Mouse (Mus musculus): ENCODE measurements at regions not wholly inside any gene's neighbourhood (a gene's known extent, or its start where the extent isn't known, plus 50 kb on each side); places are given as distances from the start of the nearest gene placed in this dataset.

DNA sequence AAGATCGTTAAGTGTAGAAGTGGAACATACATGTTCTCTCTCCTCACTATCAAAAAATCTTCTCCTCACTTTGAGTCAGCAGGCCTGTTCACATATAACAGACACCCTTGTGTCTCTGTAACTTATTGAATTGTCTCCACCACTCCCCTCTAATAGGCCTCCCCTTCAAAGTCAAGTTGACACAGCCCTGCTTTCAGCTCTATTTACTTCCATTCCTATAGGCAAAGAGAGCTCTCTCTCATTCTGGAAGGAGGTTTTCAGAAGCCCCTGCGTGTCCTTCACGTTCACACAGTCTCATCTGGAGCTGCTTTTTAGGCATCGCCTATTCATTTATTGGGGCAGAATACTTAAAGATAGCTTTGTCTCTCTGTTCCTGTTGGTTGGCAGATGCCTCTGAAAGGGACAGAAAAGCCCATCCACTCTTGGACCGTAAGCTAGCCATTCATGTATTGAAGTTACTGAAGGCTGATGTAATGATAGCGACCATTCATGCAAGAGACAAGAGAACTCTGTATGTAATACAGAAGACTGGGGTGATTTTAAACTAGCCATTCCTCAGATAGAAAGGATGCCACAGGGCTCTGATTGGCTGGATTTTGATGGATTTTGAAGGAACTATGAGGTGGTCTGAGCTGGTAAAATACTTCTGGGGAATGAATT is 629.8 kb downstream of the Slc22a22 start:
- H3K4me3 ChIP-seq (replicated peaks; ENCODE audit: insufficient read depth, low read depth, low read length): no peak overlapping the region
- TF ChIP-seq POLR2A (IDR thresholded peaks at IDR 0.05; ENCODE audit: borderline replicate concordance, insufficient read depth, low read length) (no peak), CTCF (IDR thresholded peaks at IDR 0.05; ENCODE audit: borderline replicate concordance, insufficient read depth, low read depth, low read length) (no peak)
- H3K4me1 ChIP-seq (ENCODE audit: control insufficient read depth, insufficient read depth, low read length): no peaks in the 10 kb centered on the region
- H3K27me3 ChIP-seq (ENCODE audit: control insufficient read depth, insufficient read depth, low read length): no peaks in the 10 kb centered on the region
- 79% methylated on average over 6 of the region's 6 CpGs for WGBS
- no peak for DNase-seq
- H3K27ac ChIP-seq (ENCODE audit: insufficient read depth, low read length): no peak overlapping the region

DNA sequence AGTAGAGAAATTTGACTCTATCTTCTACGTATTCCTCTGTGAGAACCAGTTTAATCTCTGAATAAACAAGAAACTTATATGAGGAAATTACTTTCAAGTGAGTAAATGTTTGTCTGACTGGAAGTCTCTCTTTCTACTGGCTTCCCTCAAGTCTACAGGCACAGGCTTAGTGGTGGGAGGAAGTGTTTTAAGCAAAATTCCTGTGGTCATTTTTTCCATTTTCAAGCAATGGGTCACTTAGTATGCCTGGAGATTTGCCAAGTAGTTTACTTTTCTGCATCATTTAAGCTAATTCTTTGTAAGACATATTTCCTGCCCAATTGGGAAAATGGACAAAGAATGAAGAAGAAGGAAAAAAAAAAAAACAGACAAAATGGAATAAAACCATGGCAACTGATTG is 632.9 kb downstream of the Slc22a22 start:
- WGBS: 70% methylated on average over 1 of the region's 1 CpGs
- Histone ChIP-seq H3K27me3 (ENCODE audit: control insufficient read depth, insufficient read depth, low read length) (no peaks in the 10 kb centered on the region), H3K4me1 (ENCODE audit: control insufficient read depth, insufficient read depth, low read length) (no peaks in the 10 kb centered on the region), H3K27ac (ENCODE audit: insufficient read depth, low read length) (no peak overlapping the region), H3K4me3 (replicated peaks; ENCODE audit: insufficient read depth, low read depth, low read length) (no peak overlapping the region)
- TF ChIP-seq CTCF (IDR thresholded peaks at IDR 0.05; ENCODE audit: borderline replicate concordance, insufficient read depth, low read depth, low read length): no peak
- no peak for TF ChIP-seq POLR2A (IDR thresholded peaks at IDR 0.05; ENCODE audit: borderline replicate concordance, insufficient read depth, low read length)
- no peak for DNase-seq

DNA sequence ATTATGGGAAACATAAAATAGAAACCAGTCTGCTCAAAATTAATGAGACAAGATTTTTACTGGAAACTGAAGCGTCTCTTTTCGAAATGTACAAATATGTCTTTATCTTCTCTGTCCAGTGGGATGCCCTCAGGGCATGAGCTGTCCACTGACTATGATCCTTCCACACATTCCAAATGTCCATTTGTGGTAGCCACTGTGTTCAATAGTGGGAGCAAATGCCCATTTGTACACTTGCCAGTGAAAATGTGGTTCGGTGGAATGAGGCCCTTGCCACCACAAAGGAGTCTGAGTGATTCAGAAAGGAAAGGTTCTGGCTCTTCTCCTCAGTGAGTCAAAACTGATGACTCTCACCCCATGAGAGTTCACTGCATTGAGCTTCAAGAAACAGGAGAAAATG is 635.9 kb downstream of the Slc22a22 start:
- no peak for DNase-seq
- H3K4me1 ChIP-seq (ENCODE audit: control insufficient read depth, insufficient read depth, low read length): no peaks in the 10 kb centered on the region
- no peak overlapping the region for H3K27ac ChIP-seq (ENCODE audit: insufficient read depth, low read length)
- WGBS: 73% methylated on average over 3 of the region's 3 CpGs
- H3K4me3 ChIP-seq (replicated peaks; ENCODE audit: insufficient read depth, low read depth, low read length): no peak overlapping the region
- TF ChIP-seq POLR2A (IDR thresholded peaks at IDR 0.05; ENCODE audit: borderline replicate concordance, insufficient read depth, low read length) (no peak), CTCF (IDR thresholded peaks at IDR 0.05; ENCODE audit: borderline replicate concordance, insufficient read depth, low read depth, low read length) (no peak)
- no peaks in the 10 kb centered on the region for H3K27me3 ChIP-seq (ENCODE audit: control insufficient read depth, insufficient read depth, low read length)

DNA sequence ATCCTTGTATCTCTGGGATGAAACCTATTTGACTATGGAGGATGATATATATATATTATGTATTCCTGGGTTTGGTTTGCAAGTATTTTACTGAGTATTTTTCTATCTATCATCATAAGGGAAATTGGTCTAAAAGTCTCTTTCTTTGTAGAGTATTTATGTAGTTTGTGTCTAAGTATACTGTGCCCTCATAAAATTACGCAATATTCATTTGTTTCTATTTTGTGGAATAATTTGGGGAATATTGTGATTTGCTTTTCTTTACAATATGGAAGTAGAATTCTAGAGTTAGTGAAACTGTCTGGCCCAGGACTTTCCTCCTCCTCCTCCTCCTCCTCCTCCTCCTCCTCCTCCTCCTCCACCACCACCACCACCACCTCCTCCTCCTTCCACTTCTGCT is 640.1 kb downstream of the Slc22a22 start:
- no peaks in the 10 kb centered on the region for H3K4me1 ChIP-seq (ENCODE audit: control insufficient read depth, insufficient read depth, low read length)
- WGBS: 95% methylated on average over 1 of the region's 1 CpGs
- no peak overlapping the region for H3K27ac ChIP-seq (ENCODE audit: insufficient read depth, low read length)
- DNase-seq: no peak
- H3K27me3 ChIP-seq (ENCODE audit: control insufficient read depth, insufficient read depth, low read length): no peaks in the 10 kb centered on the region
- TF ChIP-seq POLR2A (IDR thresholded peaks at IDR 0.05; ENCODE audit: borderline replicate concordance, insufficient read depth, low read length) (no peak), CTCF (IDR thresholded peaks at IDR 0.05; ENCODE audit: borderline replicate concordance, insufficient read depth, low read depth, low read length) (no peak)
- H3K4me3 ChIP-seq (replicated peaks; ENCODE audit: insufficient read depth, low read depth, low read length): no peak overlapping the region

DNA sequence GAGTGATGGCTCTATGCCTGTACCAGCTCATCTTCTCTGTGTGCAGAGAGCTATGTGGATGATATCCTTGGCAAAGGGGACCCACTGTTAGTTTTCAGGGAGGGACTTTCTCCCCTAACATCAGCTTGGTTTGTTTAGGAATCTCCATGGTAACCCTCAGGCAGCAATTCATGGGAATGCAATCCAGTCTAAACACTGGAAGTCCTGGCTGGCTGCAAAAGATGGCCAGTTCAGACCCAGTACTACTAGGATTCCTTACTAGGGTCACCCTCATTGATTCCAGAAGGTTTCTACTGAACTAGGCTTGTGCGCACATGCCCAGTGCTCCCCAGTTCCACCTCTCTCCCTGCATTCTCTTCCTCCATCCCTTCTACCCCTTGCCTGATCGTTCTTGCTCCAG is 642.8 kb downstream of the Slc22a22 start:
- H3K4me1 ChIP-seq (ENCODE audit: control insufficient read depth, insufficient read depth, low read length): no peaks in the 10 kb centered on the region
- no peak for DNase-seq
- H3K27ac ChIP-seq (ENCODE audit: insufficient read depth, low read length): no peak overlapping the region
- TF ChIP-seq POLR2A (IDR thresholded peaks at IDR 0.05; ENCODE audit: borderline replicate concordance, insufficient read depth, low read length) (no peak), CTCF (IDR thresholded peaks at IDR 0.05; ENCODE audit: borderline replicate concordance, insufficient read depth, low read depth, low read length) (no peak)
- whole genome bisulfite sequencing: 81% methylated on average over 2 of the region's 2 CpGs
- H3K27me3 ChIP-seq (ENCODE audit: control insufficient read depth, insufficient read depth, low read length): no peaks in the 10 kb centered on the region
- no peak overlapping the region for H3K4me3 ChIP-seq (replicated peaks; ENCODE audit: insufficient read depth, low read depth, low read length)

DNA sequence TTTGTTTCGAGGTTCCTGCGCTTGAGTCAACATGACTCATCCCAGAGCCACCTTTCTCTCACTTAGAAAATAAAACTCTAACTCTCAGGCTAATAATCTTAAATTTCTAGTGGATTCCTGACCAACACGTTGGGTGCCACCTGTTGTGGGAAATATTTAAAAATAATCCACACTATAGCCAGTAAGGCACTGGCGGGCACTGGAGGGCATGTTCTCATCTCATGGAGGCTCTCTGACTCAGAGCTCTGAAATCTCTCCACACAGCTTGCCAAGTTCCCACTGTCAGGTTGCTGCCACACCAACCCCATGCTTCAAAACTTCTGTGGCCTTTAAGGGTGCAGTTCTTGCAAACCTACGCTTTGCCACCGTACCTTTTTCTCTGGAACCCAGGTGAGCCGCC is 644.8 kb downstream of the Slc22a22 start:
- Histone ChIP-seq H3K4me3 (replicated peaks; ENCODE audit: insufficient read depth, low read depth, low read length) (no peak overlapping the region), H3K4me1 (ENCODE audit: control insufficient read depth, insufficient read depth, low read length) (no peaks in the 10 kb centered on the region), H3K27ac (ENCODE audit: insufficient read depth, low read length) (no peak overlapping the region), H3K27me3 (ENCODE audit: control insufficient read depth, insufficient read depth, low read length) (no peaks in the 10 kb centered on the region)
- TF ChIP-seq CTCF (IDR thresholded peaks at IDR 0.05; ENCODE audit: borderline replicate concordance, insufficient read depth, low read depth, low read length): no peak
- TF ChIP-seq POLR2A (IDR thresholded peaks at IDR 0.05; ENCODE audit: borderline replicate concordance, insufficient read depth, low read length): no peak
- WGBS: 91% methylated on average over 7 of the region's 7 CpGs
- DNase-seq: no peak

DNA sequence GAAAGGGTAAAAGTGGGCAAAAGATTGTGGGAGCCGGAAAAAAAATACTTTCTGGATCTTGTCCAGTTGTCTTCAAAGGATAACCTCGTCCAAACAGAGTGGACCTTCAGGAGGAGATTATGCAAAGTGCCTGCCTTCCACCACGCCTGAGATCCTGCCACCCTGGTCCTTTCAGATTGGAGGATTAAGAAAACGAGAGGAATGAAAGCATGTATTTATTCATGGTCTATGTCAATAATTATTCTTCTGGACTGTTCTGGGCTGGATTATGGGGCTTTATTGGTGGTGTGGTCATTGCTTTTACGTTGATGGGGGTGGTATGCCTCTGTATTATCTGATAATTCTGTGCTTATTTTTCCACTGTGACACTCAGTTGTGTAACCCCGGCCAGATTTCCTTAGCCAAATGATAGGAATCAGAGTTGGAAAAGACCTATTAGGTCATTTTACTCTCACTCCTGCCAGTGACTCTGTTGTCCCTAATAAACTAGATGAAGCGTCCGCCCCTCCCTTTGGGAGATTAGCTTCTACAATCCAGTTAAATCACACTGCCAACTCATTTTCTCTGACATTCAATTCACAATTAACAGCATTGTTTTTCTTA is 656.3 kb downstream of the Slc22a22 start:
- DNase-seq: no peak
- 52% methylated on average over 8 of the region's 8 CpGs for WGBS
- H3K27me3 ChIP-seq (ENCODE audit: control insufficient read depth, insufficient read depth, low read length): no peaks in the 10 kb centered on the region
- TF ChIP-seq CTCF (IDR thresholded peaks at IDR 0.05; ENCODE audit: borderline replicate concordance, insufficient read depth, low read depth, low read length): no peak
- TF ChIP-seq POLR2A (IDR thresholded peaks at IDR 0.05; ENCODE audit: borderline replicate concordance, insufficient read depth, low read length): no peak
- no peak overlapping the region for H3K4me3 ChIP-seq (replicated peaks; ENCODE audit: insufficient read depth, low read depth, low read length)
- no peaks in the 10 kb centered on the region for H3K4me1 ChIP-seq (ENCODE audit: control insufficient read depth, insufficient read depth, low read length)
- H3K27ac ChIP-seq (ENCODE audit: insufficient read depth, low read length): no peak overlapping the region

DNA sequence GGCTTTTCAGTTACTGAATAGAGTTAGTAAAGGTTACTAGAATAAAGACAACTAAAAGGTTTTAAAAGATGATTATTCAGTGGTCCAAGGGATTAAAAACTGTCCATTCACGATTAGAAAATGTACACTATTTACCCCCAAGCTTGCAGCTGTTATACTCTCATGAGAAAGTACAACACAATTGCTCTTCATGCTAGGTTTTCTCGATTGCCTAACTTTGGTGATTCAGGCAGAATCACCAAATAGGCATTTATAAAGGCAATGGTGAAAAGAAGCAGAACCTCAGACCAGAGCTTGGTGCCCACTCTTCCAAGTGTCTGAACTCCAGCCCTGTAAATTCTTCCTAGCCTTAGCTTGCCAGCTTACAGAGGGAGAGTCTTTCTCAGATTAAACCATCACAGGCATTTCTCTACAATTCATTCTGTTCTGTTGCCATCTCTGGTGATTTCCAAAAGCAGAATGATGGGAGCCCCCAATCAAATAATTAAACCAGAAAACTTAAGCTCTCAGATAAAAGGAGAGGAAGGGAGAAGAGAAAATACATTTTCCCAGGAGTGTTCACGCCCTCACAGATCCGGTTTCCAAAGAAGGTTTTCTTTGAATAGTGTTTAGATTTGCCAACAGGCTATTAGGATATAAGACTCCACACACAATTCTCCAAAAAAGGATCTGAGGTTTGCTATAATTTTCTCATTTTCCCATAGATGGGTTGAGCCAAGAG is 657.0 kb downstream of the Slc22a22 start:
- no peak for TF ChIP-seq CTCF (IDR thresholded peaks at IDR 0.05; ENCODE audit: borderline replicate concordance, insufficient read depth, low read depth, low read length)
- TF ChIP-seq POLR2A (IDR thresholded peaks at IDR 0.05; ENCODE audit: borderline replicate concordance, insufficient read depth, low read length): no peak
- no peaks in the 10 kb centered on the region for H3K27me3 ChIP-seq (ENCODE audit: control insufficient read depth, insufficient read depth, low read length)
- 73% methylated on average over 4 of the region's 4 CpGs for WGBS
- no peak overlapping the region for H3K4me3 ChIP-seq (replicated peaks; ENCODE audit: insufficient read depth, low read depth, low read length)
- H3K27ac ChIP-seq (ENCODE audit: insufficient read depth, low read length): no peak overlapping the region
- H3K4me1 ChIP-seq (ENCODE audit: control insufficient read depth, insufficient read depth, low read length): no peaks in the 10 kb centered on the region
- DNase-seq: no peak

All from cerebellum, adult 2 months (tissue).